Mouse (Mus musculus): ENCODE results near the gene Gm364. TPM values are rescaled to one million over a fixed set of nuclear protein-coding genes. Genes with fewer than 3 reads are reported as not detected.

Gene Gm364
- polyA plus RNA-seq (2012; rRNA removed; ENCODE audit: low replicate concordance), result not detected in 2 replicates

DNA sequence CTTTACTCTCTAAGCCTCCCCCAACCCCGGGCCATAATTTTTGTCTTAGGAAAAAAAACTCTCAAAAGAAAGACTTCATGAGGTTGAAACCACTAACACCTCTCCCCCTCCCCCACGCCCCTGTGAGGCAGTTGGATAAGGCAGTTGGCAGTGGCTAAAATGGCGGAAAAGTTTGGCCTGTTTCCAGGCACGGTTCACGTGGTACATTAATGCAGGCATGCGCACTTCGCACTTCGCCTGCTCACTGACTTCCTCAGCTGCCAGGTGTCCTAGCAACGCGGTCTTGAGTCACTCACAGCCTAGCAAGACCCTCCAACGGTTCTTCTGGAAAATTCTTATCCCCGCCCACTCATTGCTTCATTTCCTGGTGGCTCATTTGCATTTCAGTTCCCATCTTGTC lies at the start of gene Gm364:
Gene Gm364, plus strand, starts transcription at position 386 of the 400 bp plus-strand sequence.

GRCm38 (mm10) chrX:57392367-57393246 lies 16.3 kb upstream of the Gm364 start, which contains the start of gene Rbmx:
Gene Rbmx (minus strand): TSS chrX:57393036.

GRCm38 (mm10) chrX:57503634-57504033 lies 94.7 kb downstream of the Gm364 start, which contains the start of gene Gpr101:
Gene Gpr101 (minus strand): TSS chrX:57503757.

Other genes starting within 250 kb of the Gm364 start
- gene Cd40lg, start 197.0 kb upstream of the Gm364 start, polyA plus RNA-seq (2012; rRNA removed; ENCODE audit: low replicate concordance), result 1.9 and 2.7 TPM in 2 replicates
- 27.9 and 61.7 TPM in 2 replicates for gene Arhgef6, start 70.4 kb upstream of the Gm364 start, polyA plus RNA-seq (2012; rRNA removed; ENCODE audit: low replicate concordance)
- 7.3 and 17.4 TPM in 2 replicates for gene Rbmx, start 16.1 kb upstream of the Gm364 start, polyA plus RNA-seq (2012; rRNA removed; ENCODE audit: low replicate concordance)
- gene Gpr101, start 94.6 kb downstream of the Gm364 start, polyA plus RNA-seq (2012; rRNA removed; ENCODE audit: low replicate concordance), result not detected in 2 replicates